Mouse (Mus musculus) kidney, embryonic 16.5 days (tissue): ENCODE results near the gene Thsd7a. TPM values are rescaled to one million over a fixed set of nuclear protein-coding genes. Genes with fewer than 3 reads are reported as not detected.

ENCODE experiments used
- ATAC-seq: fragments of 200-750 bp; cut with Nextera tagmentation; 2 replicates; pipeline ENCODE4 v1.8.0; 2017; ENCODE audit warnings: moderate TSS enrichment; ENCODE audit not compliant: low FRiP score, low TSS enrichment
- H3K27ac ChIP-seq: fragments of 300-500 bp; sonication (generic); 2 replicates; pipeline ENCODE4 v1.5.1; 2014; ENCODE audit warnings: low read length
- H3K27me3 ChIP-seq: fragments of 300-500 bp; sonication (generic); 2 replicates; pipeline ENCODE4 v1.6.1; 2014; ENCODE audit warnings: low read length, control low read depth, mixed read lengths; ENCODE audit not compliant: insufficient read depth
- H3K36me3 ChIP-seq: fragments of 300-500 bp; sonication (generic); 2 replicates; pipeline ENCODE4 v1.6.1; 2014; ENCODE audit warnings: low read length, control low read depth, mixed read lengths; ENCODE audit not compliant: insufficient read depth
- H3K4me1 ChIP-seq: fragments of 300-500 bp; sonication (generic); 2 replicates; pipeline ENCODE4 v1.6.1; 2014; ENCODE audit warnings: low read length, control low read depth, mixed read lengths; ENCODE audit not compliant: insufficient read depth
- H3K4me2 ChIP-seq: fragments of 300-500 bp; sonication (generic); replicated peaks from 2 replicates; pipeline ENCODE4 v1.6.1; 2014; ENCODE audit warnings: low read depth, low read length
- H3K4me3 ChIP-seq: fragments of 300-500 bp; sonication (generic); 2 replicates; pipeline ENCODE4 v1.5.1; 2014; ENCODE audit warnings: mild to moderate bottlenecking, low read length
- H3K9ac ChIP-seq: fragments of 300-500 bp; sonication (generic); replicated peaks from 2 replicates; pipeline ENCODE4 v1.6.1; 2014; ENCODE audit warnings: low read length
- H3K9me3 ChIP-seq: fragments of 300-500 bp; sonication (generic); 2 replicates; pipeline ENCODE4 v1.6.1; 2016; ENCODE audit warnings: low read length, control low read depth
- WGBS: fragments of 180-500 bp; shearing (Covaris S2); extraction: QIAGEN DNeasy Blood & Tissue Kit; methylation state at CpG from one replicate; pipeline ENCODE4 v1.1.7; 2014; 5-methylcytosine and 5-hydroxymethylcytosine counted together
- polyA plus RNA-seq: library from polyadenylated mRNA; unstranded; fragments of >200 nt; fragmentation: Nextera tagmentation; extraction: Ambion mirVana; gene quantifications from 2 replicates; pipeline ENCODE4 v1.2.1, GENCODE M21; 2015

Thsd7a gene
- polyA plus RNA-seq, 1 experiment from 2014 or later: 7.9 TPM

DNA sequence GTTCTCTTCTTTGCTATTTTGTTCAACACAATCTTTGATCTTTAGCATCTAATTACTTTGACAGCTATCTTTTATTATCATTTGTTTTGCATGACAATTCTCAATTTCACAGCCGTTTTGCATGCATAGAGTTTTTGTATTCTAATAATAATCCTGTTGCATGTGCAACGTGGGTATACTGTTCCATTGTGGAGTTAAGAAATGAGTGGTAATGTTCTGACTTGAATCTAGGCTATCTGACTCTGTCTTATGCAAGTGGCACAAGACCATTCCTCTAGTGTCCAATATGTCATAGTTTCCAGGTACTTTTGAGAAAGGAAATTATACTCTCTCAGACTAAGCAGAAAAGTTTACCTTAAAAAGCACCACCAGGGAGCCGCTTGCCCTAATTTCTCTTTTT is 206.7 kb downstream of the Thsd7a start:
- 73% methylated on average over 3 of the region's 3 CpGs for WGBS
- Histone ChIP-seq H3K9ac (no peak overlapping the region), H3K4me1 (no peaks in the 10 kb centered on the region), H3K36me3 (no peaks in the 10 kb centered on the region), H3K4me3 (no peak overlapping the region), H3K4me2 (no peak overlapping the region), H3K27ac (no peak overlapping the region), H3K9me3 (no peaks in the 10 kb centered on the region), H3K27me3 (no peaks in the 10 kb centered on the region)
- ATAC-seq: no peak

DNA sequence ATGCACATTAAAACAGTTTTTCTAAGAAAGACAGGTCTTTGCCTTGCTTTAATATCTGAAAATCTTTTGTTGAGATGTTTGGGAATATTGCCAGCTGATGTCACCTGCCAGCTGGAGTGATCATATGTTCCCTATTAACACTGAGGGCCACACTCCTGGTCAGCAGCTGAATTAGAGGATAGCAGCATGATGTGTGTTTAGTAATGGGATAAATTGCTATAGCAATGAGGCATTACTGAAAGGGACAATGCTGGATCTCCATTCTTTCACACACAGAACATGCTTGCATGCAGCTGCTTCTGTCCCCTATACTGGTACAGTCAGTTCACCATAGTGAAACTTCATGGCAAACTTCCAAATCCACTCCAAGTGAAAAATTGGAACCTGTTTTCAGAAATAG is 230.1 kb downstream of the Thsd7a start:
- H3K9me3 ChIP-seq: no peaks in the 10 kb centered on the region
- H3K4me2 ChIP-seq: no peak overlapping the region
- H3K36me3 ChIP-seq: no peaks in the 10 kb centered on the region
- H3K27ac ChIP-seq: no peak overlapping the region
- no peak overlapping the region for H3K9ac ChIP-seq
- ATAC-seq: no peak
- H3K27me3 ChIP-seq: no peaks in the 10 kb centered on the region
- H3K4me1 ChIP-seq: no peaks in the 10 kb centered on the region
- no peak overlapping the region for H3K4me3 ChIP-seq

DNA sequence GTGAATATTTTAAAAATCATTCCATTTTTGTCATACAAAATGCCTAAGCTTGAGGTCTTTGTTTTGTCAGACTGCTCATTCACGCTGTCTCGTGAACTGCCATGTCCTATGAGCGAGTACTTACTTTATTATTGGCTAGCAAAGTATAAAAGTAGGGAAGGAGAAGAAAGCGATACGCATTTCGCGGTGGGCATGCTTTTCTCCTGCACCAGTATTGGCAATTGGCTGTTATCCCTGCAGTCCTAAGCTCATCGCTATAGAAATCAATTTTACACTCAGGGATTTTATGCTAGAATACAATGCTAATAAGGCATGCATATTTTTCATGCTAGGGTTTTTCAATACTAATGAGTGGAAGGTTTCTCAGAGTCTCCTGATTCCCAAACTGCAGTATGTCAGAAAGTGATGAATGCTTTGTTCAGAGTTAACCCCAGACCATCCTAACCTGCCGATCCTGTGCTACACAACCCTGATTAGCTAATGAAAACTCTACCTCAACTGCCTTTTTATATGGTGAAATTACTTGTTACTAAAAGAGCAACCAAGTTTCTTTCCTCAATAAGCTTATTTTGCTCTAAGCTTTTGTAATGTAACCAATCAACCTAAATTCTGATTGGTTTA is 230.8 kb downstream of the Thsd7a start:
- Histone ChIP-seq H3K9me3 (no peaks in the 10 kb centered on the region), H3K4me1 (no peaks in the 10 kb centered on the region), H3K9ac (no peak overlapping the region), H3K4me2 (no peak overlapping the region), H3K27ac (no peak overlapping the region), H3K4me3 (no peak overlapping the region), H3K36me3 (no peaks in the 10 kb centered on the region), H3K27me3 (no peaks in the 10 kb centered on the region)
- no peak for ATAC-seq
- 87% methylated on average over 9 of the region's 9 CpGs for WGBS

DNA sequence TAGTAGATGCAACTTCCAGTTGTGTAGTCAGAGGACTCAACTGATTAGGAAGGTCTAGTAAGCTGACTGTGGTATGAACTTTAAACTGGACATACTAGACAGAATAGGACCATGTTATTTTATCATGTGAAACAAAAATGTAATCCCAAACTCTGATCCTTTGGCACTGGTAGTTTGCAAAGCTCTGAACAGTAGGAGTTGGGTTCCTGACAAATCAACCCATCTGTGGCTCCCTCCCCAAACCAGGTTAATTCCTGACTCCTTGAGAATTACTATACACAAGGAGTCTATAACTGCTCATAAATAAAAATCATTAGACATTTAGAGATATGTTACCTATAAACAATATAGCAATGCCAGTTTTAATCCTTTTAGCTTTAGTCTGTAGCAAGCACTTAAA is 231.5 kb downstream of the Thsd7a start:
- H3K4me3 ChIP-seq: no peak overlapping the region
- no peaks in the 10 kb centered on the region for H3K36me3 ChIP-seq
- no peak for ATAC-seq
- H3K9ac ChIP-seq: no peak overlapping the region
- no peak overlapping the region for H3K27ac ChIP-seq
- no peak overlapping the region for H3K4me2 ChIP-seq
- no peaks in the 10 kb centered on the region for H3K27me3 ChIP-seq
- no peaks in the 10 kb centered on the region for H3K9me3 ChIP-seq
- H3K4me1 ChIP-seq: no peaks in the 10 kb centered on the region

DNA sequence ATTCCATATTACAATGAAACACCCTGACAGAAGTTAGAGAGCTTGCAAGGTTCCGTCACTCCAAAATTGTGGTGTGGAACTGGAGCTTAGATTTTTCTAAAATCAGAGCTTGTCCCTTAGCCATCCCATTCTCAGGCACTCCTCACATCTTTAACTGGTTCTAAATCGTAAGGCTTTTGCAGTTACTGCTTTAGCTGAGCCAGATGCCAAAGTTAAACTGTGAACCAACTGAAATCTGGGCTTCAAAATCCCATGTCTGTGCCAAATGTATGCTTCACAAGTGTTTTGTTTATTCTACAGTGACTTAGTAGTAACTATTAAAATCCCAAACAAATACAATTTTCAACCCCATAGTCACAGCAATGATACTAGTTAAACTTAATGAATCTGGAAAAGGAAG is 242.3 kb downstream of the Thsd7a start:
- WGBS: 84% methylated on average over 2 of the region's 2 CpGs
- no peaks in the 10 kb centered on the region for H3K27me3 ChIP-seq
- H3K4me1 ChIP-seq: no peaks in the 10 kb centered on the region
- no peak for ATAC-seq
- no peak overlapping the region for H3K4me2 ChIP-seq
- H3K36me3 ChIP-seq: no peaks in the 10 kb centered on the region
- no peak overlapping the region for H3K9ac ChIP-seq
- H3K9me3 ChIP-seq: no peaks in the 10 kb centered on the region
- no peak overlapping the region for H3K27ac ChIP-seq
- no peak overlapping the region for H3K4me3 ChIP-seq

DNA sequence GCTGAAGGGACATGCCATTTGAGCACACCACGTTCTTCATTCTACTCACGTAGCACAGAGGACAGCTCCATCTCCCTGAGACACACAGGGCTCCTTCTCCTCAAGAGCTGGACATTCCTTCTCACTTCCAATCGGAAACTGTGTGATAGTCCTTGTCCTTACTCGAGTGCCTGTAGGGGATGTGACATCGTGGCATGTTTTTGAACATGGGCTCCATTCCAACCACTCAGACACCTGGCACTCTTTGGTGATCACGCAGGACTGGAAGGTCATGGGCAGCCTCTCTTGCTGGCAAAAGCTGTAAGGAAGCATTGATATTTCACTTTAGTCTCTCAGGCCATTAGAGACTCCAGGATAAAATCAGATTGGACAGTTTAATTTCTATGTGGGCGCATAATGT is 245.3 kb downstream of the Thsd7a start:
- no peaks in the 10 kb centered on the region for H3K36me3 ChIP-seq
- 88% methylated on average over 7 of the region's 7 CpGs for WGBS
- no peak overlapping the region for H3K27ac ChIP-seq

DNA sequence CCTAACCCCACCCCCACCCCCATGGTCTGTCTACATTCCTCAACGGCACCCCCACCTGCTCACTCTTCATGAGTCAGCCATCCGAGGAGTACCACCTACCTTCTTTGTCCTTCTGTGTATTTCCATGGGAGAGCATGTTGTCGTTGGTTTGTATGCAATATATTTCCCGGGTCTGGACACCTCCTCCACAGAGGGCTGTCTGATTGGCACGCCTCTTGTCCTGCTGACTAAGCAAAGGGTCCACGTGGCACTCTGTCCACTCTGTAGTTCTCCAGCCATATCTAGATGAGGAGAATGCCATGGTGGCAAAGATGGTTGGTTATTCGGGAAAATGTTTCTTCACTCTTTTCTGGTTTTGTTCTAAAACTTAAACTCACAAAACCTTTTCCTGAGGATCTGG is 248.3 kb downstream of the Thsd7a start:
- Histone ChIP-seq H3K9me3 (no peaks in the 10 kb centered on the region), H3K27me3 (no peaks in the 10 kb centered on the region), H3K9ac (no peak overlapping the region), H3K4me2 (no peak overlapping the region), H3K4me1 (no peaks in the 10 kb centered on the region), H3K36me3 (no peaks in the 10 kb centered on the region), H3K27ac (no peak overlapping the region), H3K4me3 (no peak overlapping the region)
- ATAC-seq: no peak
- 79% methylated on average over 7 of the region's 7 CpGs for WGBS

More for the DNA sequence above, 245.3 kb downstream of the Thsd7a start:
- H3K9ac ChIP-seq: no peak overlapping the region
- no peak overlapping the region for H3K4me2 ChIP-seq
- H3K9me3 ChIP-seq: no peaks in the 10 kb centered on the region
- H3K27me3 ChIP-seq: no peaks in the 10 kb centered on the region
- ATAC-seq: no peak
- H3K4me3 ChIP-seq: no peak overlapping the region
- H3K4me1 ChIP-seq: no peaks in the 10 kb centered on the region

DNA sequence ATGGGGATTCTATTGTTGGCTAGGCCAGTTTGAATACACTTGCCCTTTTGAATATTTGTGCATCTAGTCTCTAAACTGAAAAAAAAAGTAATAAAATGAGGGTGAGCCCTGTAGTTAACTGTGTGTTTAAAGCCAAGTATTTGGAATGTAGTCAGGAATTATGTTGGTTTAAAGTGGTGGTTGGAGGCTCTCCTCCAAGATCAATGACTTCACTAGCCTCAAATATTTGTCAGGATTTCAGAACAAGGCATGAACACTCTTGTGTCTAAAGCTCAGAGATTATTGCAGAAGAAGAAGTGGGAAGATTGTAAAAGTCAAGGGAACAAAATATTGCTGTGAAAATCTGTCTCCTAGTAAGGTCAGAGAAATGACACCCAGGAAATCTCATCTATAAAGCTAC is 249.3 kb downstream of the Thsd7a start:
- Histone ChIP-seq H3K4me3 (no peak overlapping the region), H3K9ac (no peak overlapping the region), H3K9me3 (no peaks in the 10 kb centered on the region), H3K27ac (no peak overlapping the region), H3K4me2 (no peak overlapping the region), H3K36me3 (no peaks in the 10 kb centered on the region), H3K4me1 (no peaks in the 10 kb centered on the region), H3K27me3 (no peaks in the 10 kb centered on the region)
- ATAC-seq: no peak

DNA sequence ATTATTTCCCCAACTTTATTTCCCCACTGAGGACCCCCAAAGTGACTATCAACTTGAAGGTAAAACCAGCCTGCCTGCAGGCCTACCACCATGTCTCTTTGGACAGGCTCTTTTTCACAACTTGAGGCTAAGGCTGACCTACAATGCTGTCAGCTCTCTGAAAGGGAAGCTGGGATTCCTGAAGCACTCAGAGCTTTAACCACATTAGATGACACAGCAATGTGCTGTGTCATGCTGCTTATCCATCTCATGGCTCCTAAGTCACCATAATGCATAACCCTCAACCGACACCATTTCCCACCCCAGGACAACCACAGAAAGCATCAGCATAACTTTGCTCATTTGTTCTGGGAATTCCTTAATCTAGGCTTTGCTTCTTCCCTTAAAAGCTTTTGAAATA is 255.6 kb downstream of the Thsd7a start:
- H3K36me3 ChIP-seq: no peaks in the 10 kb centered on the region
- WGBS: 100% methylated on average over 1 of the region's 1 CpGs
- no peaks in the 10 kb centered on the region for H3K9me3 ChIP-seq
- H3K4me1 ChIP-seq: no peaks in the 10 kb centered on the region
- H3K27me3 ChIP-seq: no peaks in the 10 kb centered on the region
- H3K4me3 ChIP-seq: no peak overlapping the region
- no peak for ATAC-seq
- no peak overlapping the region for H3K9ac ChIP-seq
- H3K4me2 ChIP-seq: no peak overlapping the region
- no peak overlapping the region for H3K27ac ChIP-seq

DNA sequence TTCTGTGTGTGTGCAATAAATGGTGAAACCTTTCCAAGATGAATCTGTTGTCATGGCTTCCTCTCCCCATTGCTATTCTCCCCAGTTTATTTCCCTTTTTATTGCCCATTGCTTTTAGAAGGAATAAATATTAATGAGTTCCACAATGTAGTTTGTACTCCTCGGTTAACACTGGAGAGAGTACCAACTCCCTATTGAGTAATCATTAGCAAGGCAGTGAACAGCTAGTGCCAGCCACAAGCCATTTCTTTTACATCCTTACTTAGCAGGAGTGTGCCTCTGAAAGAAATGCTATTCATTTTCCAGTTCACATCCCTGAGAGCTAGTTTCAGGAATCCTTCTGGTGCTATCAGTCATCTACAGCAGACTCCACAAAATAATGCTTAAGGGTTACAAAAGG is 260.3 kb downstream of the Thsd7a start:
- 50% methylated on average over 1 of the region's 1 CpGs for WGBS
- ATAC-seq: peak; percentile 39; the same call in 1 of the 2 replicates

More for the DNA sequence above, 260.3 kb downstream of the Thsd7a start:
- H3K27ac ChIP-seq: no peak overlapping the region
- no peaks in the 10 kb centered on the region for H3K27me3 ChIP-seq
- no peaks in the 10 kb centered on the region for H3K4me1 ChIP-seq
- no peaks in the 10 kb centered on the region for H3K9me3 ChIP-seq
- H3K36me3 ChIP-seq: no peaks in the 10 kb centered on the region
- H3K4me3 ChIP-seq: no peak overlapping the region
- no peak overlapping the region for H3K9ac ChIP-seq
- H3K4me2 ChIP-seq: no peak overlapping the region
